Comparison of ENCODE assay signal across 8 mouse cellular contexts in the genomic region with DNA sequence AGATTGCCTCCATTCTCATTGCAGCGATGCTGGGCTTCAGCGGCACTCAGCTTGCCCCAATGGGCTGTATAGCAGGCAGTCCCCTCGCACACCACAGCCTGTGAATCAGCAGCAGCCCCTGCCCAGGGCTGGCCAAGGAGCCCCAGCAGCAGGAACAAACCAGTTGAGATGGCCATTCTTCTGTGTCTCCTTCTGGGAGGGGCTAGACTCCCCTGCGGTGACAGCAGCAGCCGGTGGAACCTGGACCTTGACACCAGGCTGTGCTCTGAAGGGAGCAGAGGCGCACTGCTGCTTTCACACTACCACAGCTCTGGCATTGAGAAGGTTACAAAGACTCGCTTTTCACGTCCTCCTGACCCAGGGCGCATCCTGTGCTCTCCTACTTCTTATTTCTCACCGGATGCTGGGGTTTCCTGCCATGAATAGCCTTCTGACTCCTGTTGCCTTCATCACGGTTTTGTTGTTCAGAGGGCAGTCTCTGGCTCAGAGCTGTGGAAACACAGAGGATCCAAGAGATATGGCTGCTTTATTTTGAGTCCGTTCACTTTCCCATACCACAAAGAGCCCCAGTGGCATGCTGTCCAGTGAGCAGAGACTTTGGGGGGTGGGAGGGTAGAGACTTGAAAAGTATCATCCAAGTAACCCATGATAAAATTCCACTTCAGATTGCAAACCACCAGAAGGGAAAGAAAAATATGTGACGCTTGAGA. TPM values are rescaled to one million over a fixed set of nuclear protein-coding genes. Genes with fewer than 3 reads are reported as not detected.
DNase-seq lines count a peak whose midpoint lies in the region; ATAC-seq and TF ChIP-seq lines count a peak whose summit lies in the region.

A gene (minus strand): TSS at position 315 of the 710 bp plus-strand sequence.

- DNase-seq in hindbrain, embryonic 10.5 days (ENCODE audit: low spot score), result peak; percentile 13
- no peak for DNase-seq in forebrain, embryonic 14.5 days (ENCODE audit: low spot score)
- no peak for DNase-seq in limb, embryonic 14.5 days (ENCODE audit: low spot score)
- peak; percentile 13 to 27 for DNase-seq in thymus, postnatal 10 days (ENCODE audit: low spot score in 2 of 2)
- no peak for DNase-seq in layer of hippocampus, adult 9-10 months (ENCODE audit: low spot score)

- peak within 1 kb of the TSS; percentile 57 for H3K27ac ChIP-seq in hindbrain, embryonic 10.5 days
- no peak within 1 kb of the TSS; the same call in 1 of the 2 replicates for H3K27ac ChIP-seq in hindbrain, embryonic 12.5 days
- H3K27ac ChIP-seq in forebrain, embryonic 14.5 days (ENCODE audit: low read depth, low read length), result 0 out of 2 replicates have a peak within 1 kb of the TSS, but pooled peaks have one; percentile 1
- no peak within 1 kb of the TSS for H3K27ac ChIP-seq in limb, embryonic 14.5 days (replicated peaks; ENCODE audit: low read depth, low read length)
- H3K27ac ChIP-seq in midbrain, embryonic 15.5 days, result 0 out of 2 replicates have a peak within 1 kb of the TSS, but pooled peaks have one; percentile 14

- no peaks in the 10 kb centered on the region for H3K9me3 ChIP-seq in hindbrain, embryonic 10.5 days
- H3K9me3 ChIP-seq in hindbrain, embryonic 12.5 days (replicated peaks), result no peaks in the 10 kb centered on the region
- no peaks in the 10 kb centered on the region for H3K9me3 ChIP-seq in forebrain, embryonic 14.5 days (replicated peaks; ENCODE audit: control insufficient read depth, low read length)
- no peaks in the 10 kb centered on the region for H3K9me3 ChIP-seq in limb, embryonic 14.5 days (ENCODE audit: control insufficient read depth, low read length)
- no peaks in the 10 kb centered on the region for H3K9me3 ChIP-seq in midbrain, embryonic 15.5 days

- peaks cover 13% of the 10 kb centered on the region for H3K4me1 ChIP-seq in hindbrain, embryonic 10.5 days (replicated peaks)
- 0 out of 2 replicates have a peak, but pooled peaks cover 3% of the 10 kb centered on the region for H3K4me1 ChIP-seq in hindbrain, embryonic 12.5 days
- no peaks in the 10 kb centered on the region for H3K4me1 ChIP-seq in forebrain, embryonic 14.5 days (ENCODE audit: control insufficient read depth, insufficient read depth, low read length)
- no peaks in the 10 kb centered on the region for H3K4me1 ChIP-seq in limb, embryonic 14.5 days (ENCODE audit: control insufficient read depth, insufficient read depth, low read length)
- no peaks in the 10 kb centered on the region for H3K4me1 ChIP-seq in midbrain, embryonic 15.5 days

- H3K27me3 ChIP-seq in hindbrain, embryonic 10.5 days (ENCODE audit: insufficient read depth, poor library complexity, severe bottlenecking), result no peaks in the 10 kb centered on the region
- H3K27me3 ChIP-seq in hindbrain, embryonic 12.5 days, result no peaks in the 10 kb centered on the region
- H3K27me3 ChIP-seq in forebrain, embryonic 14.5 days (replicated peaks; ENCODE audit: control insufficient read depth, insufficient read depth, low read length), result no peaks in the 10 kb centered on the region
- no peaks in the 10 kb centered on the region for H3K27me3 ChIP-seq in limb, embryonic 14.5 days (ENCODE audit: control insufficient read depth, insufficient read depth, low read length)
- H3K27me3 ChIP-seq in midbrain, embryonic 15.5 days (replicated peaks), result no peaks in the 10 kb centered on the region; the same call in 1 of the 2 replicates

- no peak within 1 kb of the TSS for H3K4me2 ChIP-seq in hindbrain, embryonic 12.5 days (replicated peaks)
- H3K4me2 ChIP-seq in forebrain, embryonic 14.5 days (ENCODE audit: low read length), result no peak within 1 kb of the TSS
- H3K4me2 ChIP-seq in limb, embryonic 14.5 days (replicated peaks; ENCODE audit: low read depth, low read length, severe bottlenecking), result no peak within 1 kb of the TSS
- H3K4me2 ChIP-seq in midbrain, embryonic 15.5 days, result no peak within 1 kb of the TSS

- no peak for TF ChIP-seq POLR2A in limb, embryonic 14.5 days (IDR thresholded peaks at IDR 0.05; ENCODE audit: borderline replicate concordance, extremely low read depth, insufficient read depth, insufficient read length)

- 54% methylated on average over 13 of the region's 13 CpGs for WGBS in hindbrain, embryonic 10.5 days
- WGBS in hindbrain, embryonic 12.5 days, result 56% methylated on average over 13 of the region's 13 CpGs
- 65% methylated on average over 13 of the region's 13 CpGs for WGBS in forebrain, embryonic 14.5 days
- 51% methylated on average over 13 of the region's 13 CpGs for WGBS in limb, embryonic 14.5 days
- 59% methylated on average over 13 of the region's 13 CpGs for WGBS in midbrain, embryonic 15.5 days

- no peak for ATAC-seq in hindbrain, embryonic 12.5 days (ENCODE audit: low FRiP score)
- no peak for ATAC-seq in forebrain, embryonic 14.5 days
- ATAC-seq in hematopoietic stem cell, adult 5-6 weeks (replicated peaks in 1 of 2; ENCODE audit: insufficient read depth in 1 of 2, low FRiP score in 2 of 2, low TSS enrichment in 1 of 2, low read depth in 1 of 2, poor library complexity in 2 of 2, severe bottlenecking in 2 of 2), result peak; percentile 81 to 82
- ATAC-seq in limb, embryonic 14.5 days (ENCODE audit: low FRiP score, low read depth), result no peak; the same call in 1 of the 2 replicates
- ATAC-seq in midbrain, embryonic 15.5 days (replicated peaks), result no peak

- H3K4me3 ChIP-seq in hindbrain, embryonic 10.5 days, result peak within 1 kb of the TSS; percentile 20
- no peak within 1 kb of the TSS for H3K4me3 ChIP-seq in hindbrain, embryonic 12.5 days
- no peak within 1 kb of the TSS for H3K4me3 ChIP-seq in forebrain, embryonic 14.5 days (ENCODE audit: low read depth, low read length)
- peak within 1 kb of the TSS; percentile 14 for H3K4me3 ChIP-seq in limb, embryonic 14.5 days (replicated peaks; ENCODE audit: low read length)
- no peak within 1 kb of the TSS for H3K4me3 ChIP-seq in midbrain, embryonic 15.5 days

- H3K36me3 ChIP-seq in hindbrain, embryonic 10.5 days, result no peaks in the 10 kb centered on the region
- H3K36me3 ChIP-seq in hindbrain, embryonic 12.5 days, result no peaks in the 10 kb centered on the region
- H3K36me3 ChIP-seq in forebrain, embryonic 14.5 days (ENCODE audit: control insufficient read depth, insufficient read depth, low read length), result no peaks in the 10 kb centered on the region
- no peaks in the 10 kb centered on the region for H3K36me3 ChIP-seq in limb, embryonic 14.5 days (ENCODE audit: control insufficient read depth, insufficient read depth, low read length)
- no peaks in the 10 kb centered on the region for H3K36me3 ChIP-seq in midbrain, embryonic 15.5 days (replicated peaks)

- no peak within 1 kb of the TSS for H3K9ac ChIP-seq in hindbrain, embryonic 12.5 days
- no peak within 1 kb of the TSS for H3K9ac ChIP-seq in forebrain, embryonic 14.5 days (ENCODE audit: low read length)
- no peak within 1 kb of the TSS for H3K9ac ChIP-seq in limb, embryonic 14.5 days (ENCODE audit: low read depth, low read length, severe bottlenecking)
- H3K9ac ChIP-seq in midbrain, embryonic 15.5 days, result no peak within 1 kb of the TSS

RNA-seq across cellular contexts. Expression of the gene that starts here (rescaled TPM):
- polyA plus RNA-seq in hindbrain, embryonic 10.5 days (2016; fragmentation: Nextera tagmentation; extraction: Ambion mirVana), result 4.7 and 6.3 TPM in 2 replicates
- polyA plus RNA-seq in hindbrain, embryonic 12.5 days (2016; fragmentation: Nextera tagmentation; extraction: Ambion mirVana), result 7.0 and 7.4 TPM in 2 replicates
- 8.5 and 8.6 TPM in 2 replicates for polyA plus RNA-seq in forebrain, embryonic 14.5 days (2014; fragmentation: Nextera tagmentation; extraction: Ambion mirVana)
- 145 and 146 TPM in 2 replicates for total RNA-seq in hematopoietic stem cell, adult 5-6 weeks (2017)
- 11.6 and 11.9 TPM in 2 replicates for polyA plus RNA-seq in limb, embryonic 14.5 days (2012; rRNA removed)
- polyA plus RNA-seq in limb, embryonic 14.5 days (2014; fragmentation: Nextera tagmentation; extraction: Ambion mirVana), result 11.7 and 12.5 TPM in 2 replicates
- polyA plus RNA-seq in midbrain, embryonic 15.5 days (2015; fragmentation: Nextera tagmentation; extraction: Ambion mirVana), result 8.1 and 8.7 TPM in 2 replicates

Comparison
In these comparisons a context has a peak if more than half of its experiments do, and no peak if none do; other contexts are left out.
1. H3K27ac ChIP-seq: peak in hindbrain, embryonic 10.5 days (single experiment), forebrain, embryonic 14.5 days (single experiment) and midbrain, embryonic 15.5 days (single experiment); none in hindbrain, embryonic 12.5 days (single experiment) and limb, embryonic 14.5 days (single experiment).
2. H3K4me3 ChIP-seq: peak in hindbrain, embryonic 10.5 days (single experiment) and limb, embryonic 14.5 days (single experiment); none in hindbrain, embryonic 12.5 days (single experiment), forebrain, embryonic 14.5 days (single experiment) and midbrain, embryonic 15.5 days (single experiment).
3. DNase-seq: peak in hindbrain, embryonic 10.5 days (single experiment) and thymus, postnatal 10 days (2 of 2); none in forebrain, embryonic 14.5 days (single experiment), limb, embryonic 14.5 days (single experiment) and layer of hippocampus, adult 9-10 months (single experiment).
4. ATAC-seq: peak in hematopoietic stem cell, adult 5-6 weeks (2 of 2); none in hindbrain, embryonic 12.5 days (single experiment), forebrain, embryonic 14.5 days (single experiment), limb, embryonic 14.5 days (single experiment) and midbrain, embryonic 15.5 days (single experiment).